Mouse (Mus musculus): ENCODE measurements around the gene Dpagt1.

- TF ChIP-seq POLR2A (IDR thresholded peaks at IDR 0.05; ENCODE audit: control insufficient read depth, extremely low read depth, insufficient read depth, low read length, poor library complexity) (no peak), CTCF (IDR thresholded peaks at IDR 0.05; ENCODE audit: borderline replicate concordance, control insufficient read depth, extremely low read depth, insufficient read depth, low read length, poor library complexity) (no peak)
These were observed 10.2 kb downstream of the Dpagt1 start for GRCm38 (mm10) chr9:44336093-44336406.
